Mouse (Mus musculus) cerebellum, postnatal 36 days (tissue): ENCODE data around the gene Oas1h.
"Not testable (repeated sequence)": the region's sequence is repeated elsewhere in the genome, so short reads cannot be mapped to it uniquely, and the experiment has no call there.

Experiments
- DNase-seq, 2 experiments: peaks; one replicate each; pipeline ENCODE4 v3.0.0; 2021 to 2022; ENCODE audit warnings: mixed read lengths in 2 of 2

The Oas1h gene

GRCm38 (mm10) chr5:120861121-120861520, at the start of gene Oas1h:
Gene Oas1h, plus strand, starts transcription at chr5:120861421.
- DNase-seq, result no peak

- DNase-seq, result peak; percentile 76 to 77
These were observed 49.0 kb upstream of the Oas1h start, which contains the start of gene Oas1c for GRCm38 (mm10) chr5:120811951-120812819. Gene Oas1c, minus strand, starts transcription at chr5:120812514.

- DNase-seq, result no peak
These were observed 48.2 kb upstream of the Oas1h start for GRCm38 (mm10) chr5:120813023-120813422.

GRCm38 (mm10) chr5:120815949-120816348, 45.3 kb upstream of the Oas1h start:
- DNase-seq, result peak; percentile 20

- DNase-seq, result no peak
These were observed 42.2 kb upstream of the Oas1h start for GRCm38 (mm10) chr5:120818999-120819398.

GRCm38 (mm10) chr5:120831031-120831430, 30.2 kb upstream of the Oas1h start:
- DNase-seq, result no peak

GRCm38 (mm10) chr5:120833335-120834280, 27.6 kb upstream of the Oas1h start:
- no peak for DNase-seq

GRCm38 (mm10) chr5:120836731-120837585, 24.3 kb upstream of the Oas1h start:
- peak; percentile 55 to 67 for DNase-seq

GRCm38 (mm10) chr5:120844713-120845112, 16.5 kb upstream of the Oas1h start:
- peak in 1 of 2 experiments; percentile 22 for DNase-seq

GRCm38 (mm10) chr5:120847067-120847466, 14.2 kb upstream of the Oas1h start, which contains the start of gene Oas1f:
Gene Oas1f, plus strand, starts transcription at chr5:120847367.
- no peak for DNase-seq

GRCm38 (mm10) chr5:120849601-120850136, 11.6 kb upstream of the Oas1h start:
- peak; percentile 23 to 30 for DNase-seq

- no peak for DNase-seq
These were observed 2.0 kb upstream of the Oas1h start for GRCm38 (mm10) chr5:120859241-120859640.

- DNase-seq, result no peak
These were observed 4.2 kb downstream of the Oas1h start for GRCm38 (mm10) chr5:120865336-120865860.

- no peak for DNase-seq
These were observed 8.3 kb downstream of the Oas1h start for GRCm38 (mm10) chr5:120869436-120870015.

GRCm38 (mm10) chr5:120870081-120870480, 8.9 kb downstream of the Oas1h start:
- DNase-seq, result no peak

- no peak for DNase-seq
These were observed 9.6 kb downstream of the Oas1h start for GRCm38 (mm10) chr5:120870782-120871181.

GRCm38 (mm10) chr5:120871469-120871868, 10.2 kb downstream of the Oas1h start:
- no peak for DNase-seq

- DNase-seq, result not testable (repeated sequence)
These were observed 15.6 kb downstream of the Oas1h start for GRCm38 (mm10) chr5:120876839-120877238.

GRCm38 (mm10) chr5:120877407-120877806, 16.2 kb downstream of the Oas1h start:
- not testable (repeated sequence) for DNase-seq

- not testable (repeated sequence) for DNase-seq
These were observed 17.6 kb downstream of the Oas1h start for GRCm38 (mm10) chr5:120878803-120879202.

GRCm38 (mm10) chr5:120881681-120882080, 20.5 kb downstream of the Oas1h start:
- not testable (repeated sequence) for DNase-seq
